Mouse (Mus musculus): ENCODE results near the gene Usp46.

DNA sequence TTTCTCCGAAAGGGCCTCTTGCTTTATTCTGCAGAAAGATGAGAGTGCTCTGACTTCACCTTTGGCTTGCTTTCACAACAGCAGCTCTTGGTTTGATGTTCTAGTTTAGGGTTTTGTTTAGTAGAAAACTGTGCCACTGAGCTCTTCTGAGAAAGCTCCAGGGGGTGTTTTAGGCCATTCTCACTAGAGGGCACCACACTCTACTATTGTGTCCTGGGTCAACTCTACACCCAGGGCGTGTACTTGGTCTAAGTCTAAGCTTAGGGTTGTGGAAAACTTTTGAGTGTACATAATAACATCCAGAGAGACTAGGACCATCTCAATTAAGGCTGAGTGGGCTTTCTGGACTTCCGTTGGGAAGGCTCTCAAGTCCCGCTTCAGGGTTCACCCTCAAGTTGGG is 74.7 kb downstream of the Usp46 start:
- TF ChIP-seq TAL1 (IDR thresholded peaks at IDR 0.05; ENCODE audit: low read length): no peak
- no peak for TF ChIP-seq GATA1 (IDR thresholded peaks at IDR 0.05; ENCODE audit: low read length)

Measured in erythroblast, embryonic 14.5 days (primary cell).